Mouse (Mus musculus) gastrocnemius, postnatal 36 days (tissue): ENCODE results near the gene 4931440F15Rik. TPM values are rescaled to one million over a fixed set of nuclear protein-coding genes. Genes with fewer than 3 reads are reported as not detected.

Experiments used
- DNase-seq, 2 experiments: peaks; one replicate each; pipeline ENCODE4 v3.0.0; 2022
- intact Hi-C: fragments of 180-260 bp; cut with DNase I; formaldehyde crosslinking; loops from one replicate; pipeline ENCODE4 v1.15.1; 2025
- total RNA-seq, 2 experiments: library from RNA; stranded (reverse); gene quantifications; 2 replicates each; pipeline ENCODE4 v1.2.3; 2021

4931440F15Rik gene
- total RNA-seq, 2 experiments from 2014 or later = 2.2 to 2.6 TPM

DNA sequence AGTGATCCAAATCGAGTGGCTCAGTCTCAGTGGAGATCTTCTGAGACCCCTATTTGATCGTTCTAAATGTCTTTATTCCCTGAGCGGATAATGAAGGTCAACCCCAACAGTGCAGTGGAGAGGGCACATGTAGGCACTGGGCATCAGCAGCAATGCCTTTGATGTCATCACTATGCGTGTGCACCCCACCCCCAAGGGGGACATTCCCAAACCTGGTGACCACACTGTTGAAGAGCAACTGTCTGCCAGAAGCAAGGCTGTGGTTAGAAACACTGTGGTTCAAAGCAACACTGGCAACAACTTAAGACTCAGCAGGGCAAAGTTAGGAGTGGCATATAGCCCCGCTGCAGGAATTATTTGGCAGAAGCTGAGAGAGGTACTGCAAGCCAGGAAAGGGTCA lies 18.1 kb downstream of the 4931440F15Rik start:
- intact Hi-C loops = loop anchor here (5.0 kb wide), 1 partner anchor 85 kb away; no protein-coding TSS in a partner anchor
- no peak for DNase-seq

DNA sequence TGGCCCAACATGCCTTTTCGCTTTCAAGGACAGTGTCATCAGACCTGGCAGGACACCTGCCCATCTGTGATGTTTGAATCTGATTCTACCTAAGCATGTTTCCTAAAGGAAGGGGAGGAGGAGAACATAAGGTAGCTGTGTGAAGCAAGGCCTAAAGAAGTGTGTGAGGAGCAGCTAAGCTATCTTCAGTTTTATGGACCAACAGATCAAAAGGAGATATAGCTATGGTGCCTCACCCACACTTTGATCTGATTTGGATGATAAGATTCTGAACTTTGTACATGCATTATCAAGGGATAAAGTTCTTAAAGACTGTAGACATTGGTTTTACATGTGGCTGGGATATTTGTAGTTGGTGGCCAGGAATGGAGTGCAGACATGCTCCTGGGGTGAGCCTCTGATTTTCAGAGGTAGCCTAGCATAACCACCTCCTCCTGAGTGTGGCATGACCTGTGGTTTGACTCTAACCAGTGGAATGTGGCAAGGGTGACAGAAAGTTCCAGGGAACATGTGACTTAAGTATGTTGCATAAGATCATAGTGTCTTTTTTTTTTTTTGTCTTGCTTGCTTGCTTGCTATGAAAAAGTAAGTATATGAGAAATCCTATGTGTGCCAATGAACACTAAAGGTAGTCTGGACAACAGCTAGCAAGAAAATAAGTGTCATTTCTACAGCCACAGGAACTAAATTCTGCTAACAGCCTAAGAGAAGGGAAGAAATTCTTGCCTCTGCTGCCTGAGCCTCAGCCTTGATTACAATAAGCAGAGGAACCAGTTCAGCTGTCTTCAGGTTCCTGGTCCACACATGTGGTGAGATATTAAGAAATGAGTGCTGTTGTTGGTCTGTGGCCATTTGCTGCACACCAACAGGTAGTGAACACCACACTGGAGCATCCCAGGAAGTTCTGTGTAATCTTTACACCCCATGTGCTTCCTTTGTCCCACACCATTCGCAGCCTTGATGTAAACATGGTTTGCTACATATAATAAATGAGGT lies 23.7 kb downstream of the 4931440F15Rik start:
- no peak for DNase-seq
- intact Hi-C loops = no loop called here

DNA sequence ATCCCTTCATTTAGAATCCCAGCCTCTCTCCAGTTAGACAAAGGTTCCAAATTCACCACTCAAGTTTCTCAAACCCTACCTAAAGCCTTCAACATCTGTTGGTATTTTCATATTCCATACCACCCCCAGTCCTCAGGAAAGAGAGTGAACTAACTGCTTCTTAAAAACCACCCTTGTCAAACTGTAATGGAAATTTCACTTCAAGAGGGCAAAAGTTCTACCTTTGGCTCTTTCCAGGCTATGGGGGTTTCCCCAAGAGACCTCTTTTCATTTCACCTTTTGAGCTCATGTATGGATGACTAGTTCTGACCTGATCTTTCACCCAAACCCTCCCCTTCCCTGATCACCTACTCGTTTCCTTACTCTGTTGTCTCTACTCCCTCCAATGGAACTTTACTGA lies 25.6 kb downstream of the 4931440F15Rik start:
- no peak for DNase-seq
- intact Hi-C loops = no loop called here

DNA sequence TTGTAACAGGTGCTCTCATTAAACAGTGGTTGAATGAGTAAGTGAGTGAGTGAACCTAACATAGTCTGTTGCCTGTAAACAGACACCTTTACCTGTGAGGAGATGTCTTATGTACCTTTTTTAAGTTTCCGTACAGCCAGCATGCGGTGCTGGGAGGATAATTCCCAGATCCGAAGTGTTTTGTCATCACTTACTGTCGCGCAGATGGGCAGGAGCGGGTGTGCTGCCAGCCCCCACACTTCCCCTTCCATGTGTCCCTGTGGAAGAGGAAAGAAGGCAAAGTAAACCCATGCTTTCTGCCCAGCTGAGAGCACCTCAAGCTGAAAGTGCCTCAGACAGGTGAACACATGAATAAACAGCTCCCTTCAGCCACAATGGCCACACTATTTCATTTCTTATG lies 30.4 kb downstream of the 4931440F15Rik start:
- no peak for DNase-seq
- intact Hi-C loops = no loop called here

DNA sequence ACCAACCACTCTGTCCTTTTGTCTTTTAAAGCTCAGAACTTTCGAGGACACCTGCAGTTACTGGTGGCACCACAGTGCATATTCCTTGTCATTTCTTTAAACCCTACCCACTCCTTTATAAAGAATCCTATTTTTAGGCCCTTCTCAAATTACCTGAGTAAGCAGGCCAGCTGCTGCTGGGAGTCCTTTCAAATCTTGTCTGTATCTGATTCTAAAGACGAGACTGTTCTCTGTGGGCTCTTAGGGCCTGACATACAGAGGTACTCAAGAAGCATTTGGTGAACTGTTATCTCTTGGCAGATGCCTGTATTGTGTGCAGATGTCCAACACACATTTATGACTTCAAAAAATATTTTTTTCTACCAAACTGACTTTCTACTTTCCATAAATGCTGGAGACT lies 31.0 kb downstream of the 4931440F15Rik start:
- intact Hi-C loops = no loop called here
- DNase-seq = no peak

DNA sequence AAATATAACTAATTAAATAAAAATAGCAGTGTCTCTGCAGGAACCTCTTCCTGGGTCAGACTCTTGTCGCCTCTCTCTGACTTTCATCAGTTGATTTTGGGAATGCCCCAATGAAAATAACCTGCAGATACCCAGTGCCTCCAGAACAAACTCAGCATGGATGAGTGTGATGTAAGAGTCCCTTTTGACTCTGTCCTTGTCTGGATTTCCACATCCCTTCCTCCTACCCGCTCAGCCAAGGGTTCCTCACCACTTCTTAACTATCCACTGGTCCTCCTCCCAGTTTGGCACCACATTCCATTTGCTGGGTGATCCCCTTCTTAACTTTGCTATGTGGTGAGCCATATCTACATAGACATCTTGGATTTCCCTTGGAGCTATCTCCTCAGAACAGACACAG lies 34.7 kb downstream of the 4931440F15Rik start:
- intact Hi-C loops = no loop called here
- DNase-seq = no peak

DNA sequence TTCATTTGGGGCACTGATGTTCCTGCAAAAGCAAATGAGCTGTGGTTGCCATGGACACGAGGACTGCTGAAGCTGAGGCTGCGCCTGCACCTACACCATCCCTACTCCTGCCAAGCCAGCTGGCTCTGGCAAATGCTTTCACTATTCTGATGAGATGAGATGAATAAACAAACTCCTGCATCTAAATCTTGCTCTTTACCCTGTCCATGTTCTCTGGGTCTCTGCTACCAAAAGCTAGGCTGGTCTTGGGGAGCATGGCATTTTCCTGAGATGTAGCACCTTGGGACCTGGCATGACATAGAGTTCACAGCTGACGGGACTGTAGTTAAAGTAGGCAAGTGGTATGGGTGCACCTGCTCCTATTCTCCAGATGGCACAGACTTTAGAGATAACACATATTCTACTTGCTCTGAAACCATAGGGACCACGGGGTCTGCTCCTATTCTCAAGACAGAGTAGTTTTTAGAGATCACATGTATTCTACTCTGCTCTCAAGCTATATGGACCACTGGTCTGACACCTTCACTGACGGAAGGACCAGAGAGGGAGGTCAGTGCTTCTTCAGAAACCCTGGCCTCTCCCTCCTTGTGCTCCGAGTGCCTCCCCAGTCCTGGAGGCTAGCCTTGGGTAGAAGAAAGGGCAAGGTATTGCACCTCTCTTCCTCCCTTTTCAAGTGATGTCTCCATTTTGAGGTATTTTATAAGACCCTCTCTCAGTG lies 36.4 kb downstream of the 4931440F15Rik start:
- intact Hi-C loops = no loop called here
- DNase-seq = no peak

DNA sequence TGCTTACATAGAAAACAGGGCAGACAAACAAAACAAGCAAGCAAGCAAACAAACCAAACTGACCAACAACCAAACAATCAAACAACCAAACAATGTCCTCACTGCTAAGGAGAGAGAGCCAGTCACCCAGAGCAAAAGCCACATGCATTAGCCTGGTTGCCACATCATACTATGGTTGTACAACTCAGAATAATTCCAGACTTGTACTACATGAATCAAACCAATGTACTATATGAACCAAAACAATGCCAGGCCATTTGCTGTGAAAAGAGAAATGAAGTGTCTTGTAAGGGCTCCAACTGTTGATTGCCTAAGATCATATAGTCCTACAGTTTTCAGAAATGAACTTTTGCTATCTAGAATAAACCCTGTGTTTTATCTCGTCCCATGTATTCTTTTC lies 37.0 kb downstream of the 4931440F15Rik start:
- no peak for DNase-seq
- intact Hi-C loops = no loop called here

DNA sequence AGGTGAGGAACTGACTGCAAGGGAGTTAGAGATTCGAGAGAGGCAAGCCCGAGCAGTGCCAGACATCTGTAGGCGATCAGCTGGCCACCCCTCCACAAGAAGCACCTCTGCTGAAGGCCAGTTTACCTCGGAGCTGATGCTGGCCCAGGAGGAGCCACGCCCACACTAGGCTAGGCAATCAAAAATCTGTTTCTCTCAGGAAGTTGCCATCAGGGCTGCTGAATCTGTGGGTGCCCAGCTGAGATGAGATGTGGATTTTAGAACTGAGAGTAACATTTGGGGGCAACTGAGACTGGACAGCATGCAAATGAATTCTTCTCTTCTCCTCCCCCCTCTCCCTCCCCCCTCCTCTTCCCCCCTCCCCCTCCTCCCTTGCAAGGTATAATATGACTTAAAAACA lies 38.0 kb downstream of the 4931440F15Rik start:
- DNase-seq = no peak

DNA sequence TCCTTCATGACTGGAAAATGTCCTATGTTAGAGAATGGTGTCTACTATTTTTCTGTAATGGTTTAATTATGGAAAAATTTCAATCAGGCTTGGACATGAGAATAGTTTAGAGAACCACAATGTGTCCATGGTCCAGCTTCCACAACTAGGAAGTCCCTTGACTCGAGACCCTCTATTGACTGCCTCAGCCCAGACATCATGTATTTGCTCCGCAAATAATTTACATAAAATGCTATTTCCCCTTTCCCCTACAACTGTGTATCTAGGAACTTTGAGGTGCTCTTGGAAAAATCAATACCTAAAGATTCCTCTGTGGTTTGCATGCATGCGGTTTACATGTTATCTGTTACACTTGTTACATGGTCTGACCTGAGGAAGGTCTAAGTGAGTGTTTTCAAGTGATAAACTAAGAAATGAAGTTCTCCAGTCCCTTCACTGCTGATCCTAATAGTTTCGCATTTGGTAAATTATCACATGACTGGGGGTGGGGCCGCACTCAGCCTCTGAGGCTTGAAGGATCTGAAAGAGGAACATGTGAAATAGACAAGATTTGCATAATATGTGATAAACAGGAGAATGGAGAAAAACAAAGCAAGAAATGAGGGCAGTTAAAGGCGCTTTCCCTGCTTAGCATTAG lies 38.8 kb downstream of the 4931440F15Rik start:
- intact Hi-C loops = no loop called here
- no peak for DNase-seq

More for the DNA sequence above, 38.0 kb downstream of the 4931440F15Rik start:
- intact Hi-C loops = no loop called here

DNA sequence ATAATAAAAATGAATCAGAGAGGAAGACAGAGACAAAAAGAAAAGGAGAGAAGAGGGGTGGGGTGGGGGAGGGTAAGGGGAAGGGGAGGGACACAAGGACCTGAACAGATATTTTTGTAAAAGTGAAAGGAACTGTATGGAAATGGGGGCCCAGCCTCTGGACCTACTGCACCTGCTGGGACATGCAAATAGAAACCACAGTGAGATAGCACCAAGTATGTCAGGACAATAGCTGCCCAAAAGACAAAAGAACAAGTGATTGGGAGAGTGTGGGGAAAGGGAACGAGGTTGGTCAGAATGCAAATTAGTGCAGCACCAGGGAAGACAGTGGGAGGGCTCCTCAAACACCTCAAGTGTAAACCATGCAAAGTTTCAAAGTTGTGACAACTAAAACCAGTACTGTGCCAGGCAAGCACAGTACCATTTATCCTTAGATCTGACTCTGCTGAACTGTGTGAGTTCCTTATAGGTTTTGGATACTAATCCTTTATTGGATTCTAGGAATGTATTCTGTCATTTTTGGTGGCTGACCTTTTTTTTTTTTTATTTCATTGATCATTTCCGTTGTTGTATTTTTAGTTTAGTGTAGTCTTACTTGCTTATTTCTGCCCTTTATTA lies 46.0 kb downstream of the 4931440F15Rik start:
- intact Hi-C loops = no loop called here
- no peak for DNase-seq

DNA sequence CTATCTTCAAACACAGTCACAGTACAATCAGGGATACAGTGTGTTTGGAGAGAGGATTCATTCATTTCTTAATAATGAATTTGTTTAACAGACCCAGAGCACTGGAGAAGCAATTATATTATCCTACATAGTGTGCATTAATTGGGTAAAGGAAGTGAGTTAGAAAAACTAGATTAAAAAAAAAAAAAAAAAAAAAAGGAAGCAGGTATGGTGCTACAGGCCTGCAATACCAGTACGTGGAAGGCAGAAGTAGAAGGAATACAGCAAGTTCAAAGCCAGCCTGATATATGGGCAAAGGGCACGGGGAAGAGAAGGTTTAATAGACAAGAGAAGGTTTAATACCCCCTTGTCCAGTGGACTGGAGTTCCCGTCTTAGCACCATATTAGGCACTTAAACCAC lies 46.5 kb downstream of the 4931440F15Rik start:
- intact Hi-C loops = no loop called here
- no peak for DNase-seq

DNA sequence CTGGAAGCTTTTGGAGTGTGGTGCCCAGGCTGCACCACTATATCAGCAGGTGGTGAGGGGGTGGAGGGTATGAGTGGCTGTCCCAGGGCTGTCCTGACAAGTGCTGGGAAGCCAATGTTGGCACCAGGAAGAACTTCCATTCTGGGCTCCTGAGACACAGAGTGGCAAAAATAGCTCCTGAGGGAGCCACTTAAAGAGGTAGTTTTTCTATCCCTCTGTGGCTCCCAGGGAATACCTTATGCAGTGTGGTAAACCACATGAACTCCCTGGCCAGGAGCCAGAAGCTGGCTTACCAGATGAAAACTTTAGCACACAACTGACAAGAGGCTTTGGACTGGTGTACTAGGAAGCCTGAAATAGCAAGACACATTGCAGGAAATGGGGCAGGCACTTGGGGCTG lies 47.5 kb downstream of the 4931440F15Rik start:
- DNase-seq = peak; percentile 59 to 70
- intact Hi-C loops = no loop called here

DNA sequence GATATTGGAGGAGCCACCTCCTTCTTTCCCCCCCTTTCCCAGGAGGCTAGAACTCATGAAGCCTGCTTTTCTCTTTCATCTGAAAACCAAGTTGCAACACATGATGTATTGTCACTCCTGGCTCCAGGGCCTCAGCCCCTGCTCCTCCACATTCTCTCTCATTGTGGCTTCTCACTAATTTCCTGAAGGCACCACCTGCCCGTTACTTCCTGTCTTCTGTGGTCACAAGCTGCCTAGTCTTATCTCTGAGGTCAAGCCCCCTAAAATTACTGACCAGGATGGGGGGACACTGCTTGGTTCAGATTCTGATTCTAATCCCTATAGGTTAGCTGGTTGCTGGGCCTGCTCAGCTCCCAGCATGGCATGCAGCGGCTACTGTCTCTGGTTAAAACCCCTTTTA lies 50.7 kb downstream of the 4931440F15Rik start:
- DNase-seq = no peak
- intact Hi-C loops = loop anchor here (5.0 kb wide), 1 partner anchor 37 kb away; no protein-coding TSS in a partner anchor

DNA sequence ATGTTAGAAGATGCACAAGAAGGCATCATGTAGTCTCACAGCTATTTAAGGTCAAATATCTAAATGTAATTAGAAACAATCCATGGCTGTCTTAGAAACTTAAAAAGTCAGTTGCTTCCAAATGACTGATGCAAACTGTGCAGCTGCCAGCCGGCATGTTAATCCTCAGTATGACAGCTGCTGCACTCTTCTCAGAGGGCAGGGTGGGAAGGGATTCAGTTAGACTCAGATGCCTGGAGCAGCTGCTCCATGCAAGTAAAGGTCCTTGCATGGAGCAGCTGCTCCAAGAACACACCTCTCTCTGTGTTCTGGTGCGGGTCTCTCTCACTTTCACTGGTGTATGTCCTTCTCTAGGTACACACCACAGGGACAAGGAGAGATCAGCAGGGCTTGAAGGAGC lies 51.2 kb downstream of the 4931440F15Rik start:
- intact Hi-C loops = loop anchor here (5.0 kb wide), 1 partner anchor 37 kb away; no protein-coding TSS in a partner anchor
- no peak for DNase-seq

Other genes starting within 250 kb of the 4931440F15Rik start
- 100 to 1,000 TPM; 660 to 716 TPM for gene Rtn4, start 132.7 kb downstream of the 4931440F15Rik start, total RNA-seq
- 1 to 10 TPM in 1 of 2 experiments, under 1 TPM in 1; 0.59 to 1.6 TPM for gene Eml6, start 200.4 kb upstream of the 4931440F15Rik start, total RNA-seq